Mouse (Mus musculus): Measurements from ENCODE around the gene Rbbp4. TPM values are rescaled to one million over a fixed set of nuclear protein-coding genes. Genes with fewer than 3 reads are reported as not detected.
"Not testable (repeated sequence)": the region's sequence is repeated elsewhere in the genome, so short reads cannot be mapped to it uniquely, and the experiment has no call there.

Gene Rbbp4
- polyA plus RNA-seq, 1 experiment from 2014 or later = 330 TPM

DNA sequence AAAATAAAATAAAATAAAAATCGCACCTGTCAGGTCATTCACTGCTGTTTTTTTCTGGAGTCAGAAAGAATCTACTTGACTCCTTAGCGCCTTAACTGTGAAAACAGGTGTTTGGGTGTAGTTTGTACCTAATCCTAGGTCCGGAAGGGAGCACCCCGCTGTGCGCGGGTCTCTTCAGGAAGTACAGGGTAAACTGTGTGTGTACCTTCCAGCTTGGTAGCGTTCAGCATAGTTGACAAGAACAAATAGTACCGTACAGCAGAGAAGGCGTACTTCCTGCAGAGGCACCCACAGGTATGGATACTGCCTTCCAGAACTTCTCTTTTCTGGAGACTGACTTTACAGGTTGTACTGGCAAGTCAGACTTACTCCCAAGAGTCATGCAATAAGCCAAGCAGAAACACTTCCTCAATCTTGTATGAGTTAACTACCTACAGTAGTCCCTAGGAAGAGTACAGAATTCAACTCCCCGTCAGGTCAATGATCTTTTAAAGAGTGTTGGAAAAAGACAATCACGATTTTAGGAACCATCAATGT, 39.1 kb upstream of the Rbbp4 start:
- Histone ChIP-seq H3K4me2 (no peak overlapping the region), H3K27ac (peak overlapping the region; percentile 37; the same call in 1 of the 2 replicates), H3K9ac (no peak overlapping the region), H3K36me3 (no peaks in the 10 kb centered on the region), H3K27me3 (replicated peaks) (no peaks in the 10 kb centered on the region), H3K4me3 (replicated peaks) (no peak overlapping the region), H3K4me1 (0 out of 2 replicates have a peak, but pooled peaks cover 5% of the 10 kb centered on the region), H3K9me3 (no peaks in the 10 kb centered on the region)
- no peak for ATAC-seq (ENCODE audit: insufficient read depth, low FRiP score, low read depth)
- 53% methylated on average over 11 of the region's 11 CpGs for WGBS

DNA sequence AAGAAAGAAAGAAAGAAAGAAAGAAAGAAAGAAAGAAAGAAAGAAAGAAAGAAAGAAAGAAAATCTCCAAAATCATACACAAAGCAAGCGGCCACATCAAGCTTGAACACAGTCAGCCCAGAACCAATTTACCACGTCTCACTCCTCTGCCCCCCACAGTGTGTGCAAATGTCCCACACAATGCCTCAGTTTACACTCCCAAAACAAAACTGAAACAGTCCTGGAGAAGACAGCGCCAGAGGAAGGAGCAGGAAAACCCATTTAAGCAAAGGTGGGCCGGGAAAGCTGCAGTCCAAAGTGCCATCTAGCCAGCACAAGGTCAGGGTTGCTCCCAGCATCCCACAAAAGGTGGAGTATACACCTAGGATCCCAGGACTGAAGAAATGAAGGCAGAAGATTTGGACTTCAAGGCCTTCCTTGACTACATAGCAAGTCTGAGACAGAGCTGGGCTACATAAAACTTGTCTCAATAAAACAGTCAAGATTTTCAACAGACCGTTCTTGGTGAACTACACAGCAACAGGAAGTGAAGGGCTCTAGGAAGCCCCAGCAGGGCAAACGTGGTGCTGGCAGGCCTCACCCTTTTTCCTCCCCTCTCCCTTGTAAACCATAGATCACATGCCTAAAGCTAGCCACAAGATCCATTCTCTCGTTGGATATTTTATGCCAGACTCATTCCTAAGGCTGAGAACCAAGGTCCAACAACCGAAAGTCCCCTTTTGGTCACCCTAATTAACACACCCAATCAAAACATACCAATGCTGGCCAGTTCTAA, 38.2 kb upstream of the Rbbp4 start:
- H3K4me1 ChIP-seq = 0 out of 2 replicates have a peak, but pooled peaks cover 5% of the 10 kb centered on the region
- 54% methylated on average over 8 of the region's 8 CpGs for WGBS
- peak overlapping the region; percentile 2; the same call in 1 of the 2 replicates for H3K27ac ChIP-seq
- no peaks in the 10 kb centered on the region for H3K27me3 ChIP-seq (replicated peaks)
- no peak for ATAC-seq (ENCODE audit: insufficient read depth, low FRiP score, low read depth)
- H3K4me3 ChIP-seq (replicated peaks) = no peak overlapping the region
- no peak overlapping the region for H3K9ac ChIP-seq
- no peak overlapping the region for H3K4me2 ChIP-seq
- no peaks in the 10 kb centered on the region for H3K36me3 ChIP-seq
- no peaks in the 10 kb centered on the region for H3K9me3 ChIP-seq

DNA sequence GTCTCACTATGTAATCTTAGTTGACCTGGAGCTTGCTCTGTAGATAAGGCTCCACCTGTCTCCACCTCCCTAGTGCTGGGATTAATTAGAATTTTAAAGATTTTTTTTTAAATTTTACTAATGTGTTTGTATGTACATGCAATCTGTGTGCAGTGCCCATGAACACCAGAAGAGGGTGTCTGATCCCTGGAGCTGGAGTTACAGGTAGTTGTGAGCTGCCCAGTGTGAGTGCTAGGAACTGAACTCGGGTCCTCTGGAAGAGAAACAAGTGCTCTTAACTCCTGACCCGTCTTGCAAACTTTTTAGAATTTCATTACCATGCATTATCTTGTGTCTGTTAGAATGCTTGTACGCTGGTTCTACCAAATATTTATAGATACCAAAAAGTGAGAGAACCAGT, 36.2 kb upstream of the Rbbp4 start:
- 0 out of 2 replicates have a peak, but pooled peaks cover 5% of the 10 kb centered on the region for H3K4me1 ChIP-seq
- no peaks in the 10 kb centered on the region for H3K9me3 ChIP-seq
- WGBS = 95% methylated on average over 3 of the region's 3 CpGs
- no peak overlapping the region for H3K9ac ChIP-seq
- H3K4me3 ChIP-seq (replicated peaks) = no peak overlapping the region
- H3K36me3 ChIP-seq = no peaks in the 10 kb centered on the region
- H3K27ac ChIP-seq = no peak overlapping the region
- ATAC-seq (ENCODE audit: insufficient read depth, low FRiP score, low read depth) = no peak
- no peaks in the 10 kb centered on the region for H3K27me3 ChIP-seq (replicated peaks)
- H3K4me2 ChIP-seq = no peak overlapping the region

DNA sequence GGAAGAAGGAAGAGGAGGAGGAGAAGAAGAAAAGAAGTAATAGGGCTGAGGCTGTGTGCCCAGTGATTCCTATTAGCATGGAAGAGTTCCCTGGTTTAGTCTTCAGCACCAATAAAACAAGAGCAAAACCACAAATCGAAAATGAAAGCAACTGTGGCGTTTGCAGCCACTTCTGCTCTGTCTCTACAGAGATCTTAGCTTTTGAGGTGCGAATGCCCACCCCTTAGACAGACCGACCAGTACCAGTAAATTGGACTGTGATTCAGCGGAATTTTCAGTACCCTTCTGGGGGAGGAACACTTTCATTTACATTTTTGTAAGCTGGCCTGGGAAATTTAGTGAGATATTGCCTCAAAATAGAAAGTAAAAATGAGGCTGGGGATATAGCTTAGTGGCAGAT, 30.1 kb upstream of the Rbbp4 start:
- Histone ChIP-seq H3K36me3 (peaks cover 4% of the 10 kb centered on the region; the same call in 1 of the 2 replicates), H3K27ac (no peak overlapping the region), H3K27me3 (replicated peaks) (no peaks in the 10 kb centered on the region), H3K9ac (no peak overlapping the region), H3K4me1 (no peaks in the 10 kb centered on the region), H3K4me3 (replicated peaks) (no peak overlapping the region), H3K4me2 (no peak overlapping the region), H3K9me3 (no peaks in the 10 kb centered on the region)
- no peak for ATAC-seq (ENCODE audit: insufficient read depth, low FRiP score, low read depth)
- 90% methylated on average over 5 of the region's 5 CpGs for WGBS

DNA sequence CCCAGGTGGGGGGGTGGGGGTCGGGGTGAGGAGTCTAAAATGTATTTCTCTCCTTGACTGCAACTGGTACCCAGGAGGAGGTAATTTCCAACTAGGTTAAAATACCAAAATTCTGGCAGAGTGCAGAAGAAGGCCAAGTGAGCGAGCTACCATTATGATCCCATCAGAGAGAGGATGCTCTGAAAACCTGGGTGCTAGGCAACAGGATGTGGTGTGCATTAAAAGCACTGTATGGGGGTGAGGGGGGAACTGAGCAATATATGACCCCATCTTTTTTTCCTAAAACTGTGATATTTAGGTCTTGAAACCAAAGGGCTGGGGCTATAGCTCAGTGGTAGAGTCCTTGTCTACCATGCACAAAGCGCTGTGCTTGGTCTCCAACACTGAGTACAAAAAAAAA, 29.2 kb upstream of the Rbbp4 start:
- no peak overlapping the region for H3K4me3 ChIP-seq (replicated peaks)
- H3K9ac ChIP-seq = no peak overlapping the region
- no peaks in the 10 kb centered on the region for H3K4me1 ChIP-seq
- 82% methylated on average over 3 of the region's 3 CpGs for WGBS
- H3K36me3 ChIP-seq = peaks cover 8% of the 10 kb centered on the region; the same call in 1 of the 2 replicates
- H3K27ac ChIP-seq = no peak overlapping the region
- H3K4me2 ChIP-seq = no peak overlapping the region
- H3K9me3 ChIP-seq = no peaks in the 10 kb centered on the region
- no peaks in the 10 kb centered on the region for H3K27me3 ChIP-seq (replicated peaks)
- no peak for ATAC-seq (ENCODE audit: insufficient read depth, low FRiP score, low read depth)

DNA sequence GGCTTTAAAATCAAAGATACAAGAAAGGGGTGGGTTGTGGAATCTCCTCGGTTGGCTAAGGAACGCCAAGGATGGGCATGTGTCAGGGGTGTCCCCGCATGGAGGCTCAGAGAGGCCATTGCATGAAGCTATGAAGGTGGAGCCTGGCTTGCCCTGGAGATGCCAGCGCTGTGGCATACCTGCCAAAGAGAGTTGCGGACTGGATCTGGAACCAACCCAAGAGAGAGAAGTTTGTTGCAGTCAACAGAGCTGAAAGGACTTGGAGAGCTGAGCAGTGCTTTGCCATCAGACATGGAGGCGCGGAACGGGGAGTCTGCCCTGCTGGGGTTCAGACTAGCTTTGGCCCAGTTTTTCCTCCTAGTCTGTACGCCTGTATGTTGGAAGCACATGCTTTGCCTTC, 28.3 kb upstream of the Rbbp4 start:
- Histone ChIP-seq H3K27ac (no peak overlapping the region), H3K4me3 (replicated peaks) (no peak overlapping the region), H3K9ac (no peak overlapping the region), H3K9me3 (no peaks in the 10 kb centered on the region), H3K27me3 (replicated peaks) (no peaks in the 10 kb centered on the region), H3K36me3 (peaks cover 8% of the 10 kb centered on the region; the same call in 1 of the 2 replicates), H3K4me2 (no peak overlapping the region), H3K4me1 (no peaks in the 10 kb centered on the region)
- no peak for ATAC-seq (ENCODE audit: insufficient read depth, low FRiP score, low read depth)
- WGBS = 91% methylated on average over 9 of the region's 9 CpGs

DNA sequence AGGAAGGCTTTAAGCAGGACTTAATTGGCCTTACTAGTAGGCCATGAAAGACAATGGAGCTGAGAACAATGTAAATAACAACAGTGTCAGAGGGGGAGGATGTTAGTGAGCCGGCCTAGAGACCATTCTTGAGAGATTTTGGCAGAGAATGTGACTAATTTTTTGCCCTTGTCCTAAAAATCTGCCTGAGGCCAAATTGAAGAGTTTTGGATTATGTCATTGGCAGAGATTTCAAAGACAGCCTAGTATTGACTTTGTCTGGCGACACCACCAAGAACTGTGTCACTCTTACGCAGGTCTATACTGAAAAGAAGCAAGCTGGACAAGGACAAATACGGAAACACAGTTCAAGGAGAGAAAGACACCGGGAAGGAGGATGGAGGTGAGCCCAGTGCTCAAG, 27.6 kb upstream of the Rbbp4 start:
- Histone ChIP-seq H3K27me3 (replicated peaks) (no peaks in the 10 kb centered on the region), H3K9ac (no peak overlapping the region), H3K27ac (no peak overlapping the region), H3K4me2 (no peak overlapping the region), H3K4me3 (replicated peaks) (no peak overlapping the region), H3K36me3 (peaks cover 8% of the 10 kb centered on the region; the same call in 1 of the 2 replicates), H3K9me3 (no peaks in the 10 kb centered on the region), H3K4me1 (no peaks in the 10 kb centered on the region)
- 78% methylated on average over 5 of the region's 5 CpGs for whole genome bisulfite sequencing
- no peak for ATAC-seq (ENCODE audit: insufficient read depth, low FRiP score, low read depth)

DNA sequence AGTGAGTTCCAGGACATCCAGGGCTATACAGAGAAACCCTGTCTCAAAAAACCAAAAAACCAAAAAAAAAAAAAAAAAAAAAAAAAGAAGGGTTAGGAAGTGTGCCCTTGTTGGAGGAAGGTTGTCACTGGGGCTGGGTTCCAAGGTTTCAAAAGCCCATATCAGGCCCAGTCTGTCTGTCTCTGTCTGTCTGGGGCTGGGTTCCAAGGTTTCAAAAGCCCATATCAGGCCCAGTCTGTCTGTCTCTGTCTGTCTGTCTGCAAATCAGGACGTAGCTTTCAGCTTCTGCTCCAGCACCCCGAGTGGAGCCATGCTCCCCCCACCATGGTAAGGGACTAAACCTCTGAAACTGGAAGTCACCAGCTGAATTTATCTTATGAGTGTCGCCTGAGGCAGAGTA, 27.1 kb upstream of the Rbbp4 start:
- not testable (repeated sequence) for H3K36me3 ChIP-seq; H3K9me3 ChIP-seq; H3K9ac ChIP-seq; H3K4me3 ChIP-seq (replicated peaks); H3K4me1 ChIP-seq; H3K27me3 ChIP-seq (replicated peaks); H3K4me2 ChIP-seq; H3K27ac ChIP-seq; ATAC-seq (ENCODE audit: insufficient read depth, low FRiP score, low read depth)
- 87% methylated on average over 3 of the region's 3 CpGs for WGBS

DNA sequence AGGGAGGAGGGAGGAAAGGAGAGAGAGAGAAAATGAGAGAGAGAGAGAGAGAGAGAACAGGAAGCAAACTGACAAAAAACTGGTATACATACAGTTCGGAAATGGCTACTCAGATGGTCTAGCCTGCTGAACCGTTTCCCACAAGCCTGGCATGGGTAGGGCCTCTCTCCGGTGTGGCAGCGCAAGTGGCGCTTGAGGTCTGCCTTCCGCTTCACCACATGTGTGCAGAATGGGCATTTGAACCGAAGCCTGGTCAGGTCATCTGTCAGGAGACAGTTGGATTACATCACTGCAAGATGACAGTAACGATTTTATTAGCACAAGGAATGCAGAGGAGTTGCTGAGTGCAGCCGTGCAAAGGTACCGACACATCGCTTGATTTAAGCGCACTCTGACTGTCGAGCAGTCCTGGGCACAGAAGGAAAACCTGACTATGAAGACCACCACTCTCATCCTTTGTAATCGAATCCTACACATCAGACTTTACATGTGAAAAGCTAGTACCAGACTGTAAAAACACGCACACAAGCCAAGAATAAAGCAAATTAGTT, 22.5 kb upstream of the Rbbp4 start:
- Histone ChIP-seq H3K9ac (no peak overlapping the region), H3K27ac (no peak overlapping the region), H3K27me3 (replicated peaks) (no peaks in the 10 kb centered on the region), H3K36me3 (peaks cover 22% of the 10 kb centered on the region), H3K4me2 (no peak overlapping the region), H3K4me1 (no peaks in the 10 kb centered on the region), H3K4me3 (replicated peaks) (no peak overlapping the region), H3K9me3 (no peaks in the 10 kb centered on the region)
- 74% methylated on average over 15 of the region's 15 CpGs for WGBS
- ATAC-seq (ENCODE audit: insufficient read depth, low FRiP score, low read depth) = no peak

DNA sequence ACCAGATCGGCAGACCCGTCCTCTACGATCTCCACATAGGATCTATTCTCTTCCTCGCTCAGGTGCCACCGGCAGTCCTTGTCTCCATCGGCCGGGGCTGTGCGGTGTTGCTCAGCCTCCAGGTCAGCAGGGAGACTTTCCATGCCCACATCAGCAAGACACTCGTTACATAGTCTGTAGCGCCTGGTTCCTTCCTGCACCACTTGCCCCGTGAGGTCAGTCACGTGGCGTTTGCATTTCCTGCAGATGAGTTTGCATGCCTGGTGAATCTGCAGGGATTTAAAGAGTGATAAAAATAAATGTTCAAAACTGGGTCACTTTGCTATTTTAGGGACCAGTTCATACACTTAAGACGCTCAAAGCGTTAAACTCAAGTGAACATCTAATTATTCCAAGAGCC, 19.1 kb upstream of the Rbbp4 start:
- Histone ChIP-seq H3K4me3 (replicated peaks) (no peak overlapping the region), H3K36me3 (peaks cover 13% of the 10 kb centered on the region), H3K9me3 (no peaks in the 10 kb centered on the region), H3K27ac (no peak overlapping the region), H3K4me1 (no peaks in the 10 kb centered on the region), H3K27me3 (replicated peaks) (no peaks in the 10 kb centered on the region), H3K9ac (no peak overlapping the region), H3K4me2 (no peak overlapping the region)
- 79% methylated on average over 15 of the region's 15 CpGs for WGBS
- ATAC-seq (ENCODE audit: insufficient read depth, low FRiP score, low read depth) = no peak

DNA sequence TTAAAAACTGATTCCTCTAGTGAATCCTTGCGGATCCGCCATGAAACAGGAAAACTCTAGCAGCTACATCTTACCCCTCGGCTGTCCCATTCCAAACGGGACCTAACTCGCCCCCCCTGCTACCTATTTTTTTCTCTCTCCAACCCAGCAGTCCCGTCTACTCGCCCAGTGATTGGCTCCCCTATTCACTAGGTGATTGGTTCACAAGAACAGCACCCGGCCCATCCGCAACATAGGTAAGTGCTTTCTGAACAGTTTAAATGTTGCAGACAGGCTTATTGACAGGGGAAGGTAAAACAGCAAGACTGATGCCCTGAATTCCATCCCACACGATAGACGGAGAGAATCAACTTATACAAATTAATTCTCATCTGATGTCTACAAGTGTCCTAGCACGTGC, 18.0 kb upstream of the Rbbp4 start:
- H3K36me3 ChIP-seq = peaks cover 13% of the 10 kb centered on the region

DNA sequence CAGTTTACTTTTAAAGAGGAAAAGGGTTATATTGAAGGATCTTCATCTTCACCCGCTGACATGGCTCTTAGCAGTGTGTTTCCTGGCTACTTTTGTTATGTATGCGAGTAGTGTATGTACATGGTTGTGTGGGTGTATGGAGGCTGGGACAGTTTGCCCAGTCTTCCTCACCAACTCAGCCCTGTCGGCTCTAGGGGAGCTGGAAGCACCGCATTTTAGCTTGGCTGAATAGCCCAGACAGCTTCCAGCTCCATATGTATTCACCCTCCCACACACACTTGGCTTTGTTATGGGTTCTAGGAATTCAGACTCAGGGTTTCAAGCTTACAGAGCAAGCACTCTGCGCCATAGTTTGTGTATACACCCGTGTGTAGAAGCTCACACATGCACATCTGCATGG, 15.9 kb upstream of the Rbbp4 start:
- H3K36me3 ChIP-seq = peaks cover 11% of the 10 kb centered on the region; the same call in 1 of the 2 replicates
- H3K27ac ChIP-seq = no peak overlapping the region

More for the DNA sequence above, 18.0 kb upstream of the Rbbp4 start:
- no peak overlapping the region for H3K27ac ChIP-seq
- H3K4me3 ChIP-seq (replicated peaks) = no peak overlapping the region
- H3K9me3 ChIP-seq = no peaks in the 10 kb centered on the region
- H3K27me3 ChIP-seq (replicated peaks) = no peaks in the 10 kb centered on the region
- no peak overlapping the region for H3K9ac ChIP-seq
- ATAC-seq (ENCODE audit: insufficient read depth, low FRiP score, low read depth) = no peak
- 87% methylated on average over 12 of the region's 12 CpGs for WGBS
- no peak overlapping the region for H3K4me2 ChIP-seq
- H3K4me1 ChIP-seq = no peaks in the 10 kb centered on the region

More for the DNA sequence above, 15.9 kb upstream of the Rbbp4 start:
- no peak overlapping the region for H3K4me3 ChIP-seq (replicated peaks)
- WGBS = 71% methylated on average over 6 of the region's 6 CpGs
- no peaks in the 10 kb centered on the region for H3K27me3 ChIP-seq (replicated peaks)
- no peak overlapping the region for H3K9ac ChIP-seq
- no peak overlapping the region for H3K4me2 ChIP-seq
- ATAC-seq (ENCODE audit: insufficient read depth, low FRiP score, low read depth) = no peak
- H3K9me3 ChIP-seq = no peaks in the 10 kb centered on the region
- no peaks in the 10 kb centered on the region for H3K4me1 ChIP-seq
